Mouse (Mus musculus): ENCODE data around the gene Kri1. TPM values are rescaled to one million over a fixed set of nuclear protein-coding genes. Genes with fewer than 3 reads are reported as not detected.

Kri1 gene
- 29.3 TPM for polyA plus RNA-seq (2012; fragmentation: generic; extraction: Trizol)
- long read RNA-seq, experiment 1, partial matches to known transcripts = 3 of 7 reads
- long read RNA-seq, experiment 1, other reads (novel, unspliced or antisense) = 4 of 7 reads
- long read RNA-seq, experiment 2, transcript Kri1-201 (19 exons, 2,598 nt) = major isoform, 33 of 37 reads
- long read RNA-seq, experiment 2, partial matches to known transcripts = 1 of 37 reads
- long read RNA-seq, experiment 2, other reads (novel, unspliced or antisense) = 3 of 37 reads

DNA sequence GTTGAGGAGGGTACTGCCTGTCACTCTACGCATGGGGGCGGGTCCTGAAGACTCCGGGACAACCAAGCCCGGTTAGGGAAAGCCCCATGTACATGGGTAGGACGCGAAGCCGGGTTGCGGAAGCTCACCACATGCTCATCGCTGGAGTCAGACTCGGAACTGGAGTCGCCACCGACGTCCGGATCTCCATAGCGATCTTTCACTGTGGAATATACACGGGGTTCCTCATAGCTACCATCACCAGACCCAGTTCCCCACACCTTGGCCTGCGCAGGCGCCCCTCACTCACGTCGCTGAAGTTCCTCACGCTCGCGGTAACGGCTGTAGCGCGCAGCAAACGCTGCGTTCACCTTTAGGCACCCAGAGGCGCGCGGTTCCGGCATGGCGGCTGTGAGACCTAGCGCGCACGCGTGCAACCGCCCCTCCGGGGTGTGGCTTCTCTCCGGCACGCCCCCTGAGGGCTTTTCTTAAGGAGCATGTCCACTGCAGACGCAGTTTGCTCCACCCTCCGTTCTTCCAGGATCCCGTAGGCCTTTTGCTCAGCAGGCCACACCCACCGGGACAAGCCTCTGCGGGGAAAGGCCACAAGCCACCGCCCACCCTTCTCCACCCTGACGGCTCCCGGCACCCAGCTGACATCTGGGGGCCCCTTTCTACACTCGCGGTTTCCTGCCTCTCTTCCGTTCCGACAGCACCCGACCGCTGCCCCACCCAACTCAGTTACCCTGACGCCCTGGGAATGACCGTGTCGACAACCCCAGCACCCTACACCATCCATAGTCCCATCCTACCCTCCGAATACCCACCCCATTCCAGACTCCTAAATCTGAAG lies at the start of gene Kri1:
Gene Kri1, minus strand, starts transcription at position 399 of the 832 bp plus-strand sequence.
- H3K36me3 ChIP-seq (ENCODE audit: control insufficient read depth, insufficient read depth) = peaks cover 19% of the 10 kb centered on the region
- H3K79me3 ChIP-seq (ENCODE audit: low read depth) = peaks cover 31% of the 10 kb centered on the region
- H3K79me2 ChIP-seq (ENCODE audit: control insufficient read depth, insufficient read depth) = peaks cover 50% of the 10 kb centered on the region
- H3ac ChIP-seq (ENCODE audit: control insufficient read depth, insufficient read length, low read depth) = peak within 1 kb of the TSS; percentile 80
- TF ChIP-seq MAX (IDR thresholded peaks at IDR 0.05) (peak; percentile 59), MYOG (IDR thresholded peaks at IDR 0.05; ENCODE audit: control insufficient read depth, extremely low read depth, insufficient read length) (no peak), USF1 (IDR thresholded peaks at IDR 0.05; ENCODE audit: low read depth) (no peak)
- peak within 1 kb of the TSS; percentile 86 for H3K4me3 ChIP-seq (ENCODE audit: insufficient read depth, poor library complexity, severe bottlenecking)
- no peaks in the 10 kb centered on the region for H3K27me3 ChIP-seq (ENCODE audit: control insufficient read depth, insufficient read depth, insufficient read length)

DNA sequence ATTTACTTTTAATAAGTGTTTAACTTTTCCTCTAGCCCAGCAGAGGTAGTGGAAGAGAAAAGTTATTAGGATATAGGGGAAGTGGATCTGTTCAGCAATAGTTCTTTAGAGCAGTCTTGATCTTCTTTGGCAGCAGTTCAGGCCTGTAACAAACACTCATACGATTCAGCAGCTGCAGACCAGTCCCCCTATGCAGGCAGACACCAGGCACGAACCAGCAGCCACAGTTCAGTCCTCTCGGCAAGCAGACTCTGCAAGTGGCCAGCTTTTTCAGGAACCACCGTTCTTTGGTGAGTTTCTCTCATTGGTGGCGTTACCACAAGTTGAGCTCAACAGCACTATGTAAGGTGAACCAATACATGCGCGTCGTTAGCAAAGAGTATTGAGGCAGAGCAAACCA lies 48.7 kb upstream of the Kri1 start:
- no peak for TF ChIP-seq CEBPB (IDR thresholded peaks at IDR 0.05; ENCODE audit: low read depth)
- TF ChIP-seq MYOD1 (IDR thresholded peaks at IDR 0.05; ENCODE audit: control insufficient read depth, insufficient read length, low read depth) = no peak
- TF ChIP-seq MAX (IDR thresholded peaks at IDR 0.05) = no peak
- TF ChIP-seq FOSL1 (IDR thresholded peaks at IDR 0.05; ENCODE audit: insufficient read depth, low read length, poor library complexity, severe bottlenecking) = no peak
- TF ChIP-seq CTCF (IDR thresholded peaks at IDR 0.05; ENCODE audit: control insufficient read depth, insufficient read depth, insufficient read length) = no peak
- no peak for TF ChIP-seq MYOG (IDR thresholded peaks at IDR 0.05; ENCODE audit: control insufficient read depth, extremely low read depth, insufficient read length)
- TF ChIP-seq USF1 (IDR thresholded peaks at IDR 0.05; ENCODE audit: low read depth) = no peak
- Histone ChIP-seq H3K27me3 (ENCODE audit: control insufficient read depth, insufficient read depth, insufficient read length) (no peaks in the 10 kb centered on the region), H3K79me2 (ENCODE audit: control insufficient read depth, insufficient read depth) (peaks cover 76% of the 10 kb centered on the region), H3ac (ENCODE audit: control insufficient read depth, insufficient read length, low read depth) (no peak overlapping the region), H3K79me3 (ENCODE audit: low read depth) (peaks cover 41% of the 10 kb centered on the region), H3K36me3 (ENCODE audit: control insufficient read depth, insufficient read depth) (peaks cover 16% of the 10 kb centered on the region), H3K4me3 (ENCODE audit: insufficient read depth, poor library complexity, severe bottlenecking) (no peak overlapping the region)

DNA sequence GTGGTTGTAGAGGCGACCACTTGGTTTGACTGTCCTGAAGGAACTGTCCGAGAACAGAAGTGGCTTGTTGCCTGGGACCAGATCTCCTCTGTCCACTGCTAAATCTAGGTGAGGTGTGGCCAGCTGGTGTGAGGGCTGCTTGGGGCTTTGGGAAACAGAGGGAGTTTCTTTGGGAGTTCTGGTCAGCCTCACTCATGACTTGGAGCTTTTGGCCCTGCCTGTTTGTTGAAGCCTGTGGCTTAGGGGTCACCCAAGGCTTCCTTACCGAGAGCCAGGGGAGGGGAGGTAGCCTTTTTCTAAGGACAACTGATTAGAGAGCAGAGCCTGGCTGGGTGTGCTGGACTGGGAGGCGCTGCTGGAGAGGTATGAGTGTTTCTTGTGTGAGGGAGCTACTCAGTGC lies 47.6 kb upstream of the Kri1 start:
- Histone ChIP-seq H3ac (ENCODE audit: control insufficient read depth, insufficient read length, low read depth) (no peak overlapping the region), H3K4me3 (ENCODE audit: insufficient read depth, poor library complexity, severe bottlenecking) (no peak overlapping the region), H3K27me3 (ENCODE audit: control insufficient read depth, insufficient read depth, insufficient read length) (no peaks in the 10 kb centered on the region), H3K79me3 (ENCODE audit: low read depth) (peaks cover 36% of the 10 kb centered on the region), H3K79me2 (ENCODE audit: control insufficient read depth, insufficient read depth) (peaks cover 76% of the 10 kb centered on the region), H3K36me3 (ENCODE audit: control insufficient read depth, insufficient read depth) (peaks cover 6% of the 10 kb centered on the region)
- TF ChIP-seq CEBPB (IDR thresholded peaks at IDR 0.05; ENCODE audit: low read depth) = no peak
- TF ChIP-seq MYOG (IDR thresholded peaks at IDR 0.05; ENCODE audit: control insufficient read depth, extremely low read depth, insufficient read length) = no peak
- no peak for TF ChIP-seq MAX (IDR thresholded peaks at IDR 0.05)
- TF ChIP-seq CTCF (IDR thresholded peaks at IDR 0.05; ENCODE audit: control insufficient read depth, insufficient read depth, insufficient read length) = no peak
- no peak for TF ChIP-seq MYOD1 (IDR thresholded peaks at IDR 0.05; ENCODE audit: control insufficient read depth, insufficient read length, low read depth)
- no peak for TF ChIP-seq USF1 (IDR thresholded peaks at IDR 0.05; ENCODE audit: low read depth)
- TF ChIP-seq FOSL1 (IDR thresholded peaks at IDR 0.05; ENCODE audit: insufficient read depth, low read length, poor library complexity, severe bottlenecking) = no peak

DNA sequence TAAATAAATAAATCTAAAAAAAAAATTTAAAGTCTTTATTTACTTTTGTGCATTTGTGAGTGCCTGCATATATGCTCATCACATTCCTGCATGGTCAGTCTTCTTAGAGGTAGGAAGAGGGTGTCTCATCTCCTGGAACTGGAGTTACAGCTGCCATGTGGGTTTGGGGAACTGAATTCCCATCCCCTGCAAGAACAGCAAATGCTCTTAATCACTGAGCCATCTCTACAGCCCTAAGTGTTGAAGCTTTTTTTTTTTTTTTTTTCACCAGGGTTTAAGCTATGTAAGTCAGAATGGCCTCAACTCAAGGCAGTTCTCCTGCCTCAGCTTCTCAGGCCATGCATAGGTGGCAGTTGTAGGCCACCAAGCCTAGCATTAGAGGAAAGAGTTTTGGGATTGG lies 47.0 kb upstream of the Kri1 start:
- H3K27me3 ChIP-seq (ENCODE audit: control insufficient read depth, insufficient read depth, insufficient read length) = no peaks in the 10 kb centered on the region
- peaks cover 38% of the 10 kb centered on the region for H3K79me3 ChIP-seq (ENCODE audit: low read depth)
- peaks cover 76% of the 10 kb centered on the region for H3K79me2 ChIP-seq (ENCODE audit: control insufficient read depth, insufficient read depth)
- no peak for TF ChIP-seq CTCF (IDR thresholded peaks at IDR 0.05; ENCODE audit: control insufficient read depth, insufficient read depth, insufficient read length)
- no peak for TF ChIP-seq MYOD1 (IDR thresholded peaks at IDR 0.05; ENCODE audit: control insufficient read depth, insufficient read length, low read depth)
- no peak for TF ChIP-seq CEBPB (IDR thresholded peaks at IDR 0.05; ENCODE audit: low read depth)
- TF ChIP-seq USF1 (IDR thresholded peaks at IDR 0.05; ENCODE audit: low read depth) = no peak
- TF ChIP-seq FOSL1 (IDR thresholded peaks at IDR 0.05; ENCODE audit: insufficient read depth, low read length, poor library complexity, severe bottlenecking) = no peak
- no peak for TF ChIP-seq MYOG (IDR thresholded peaks at IDR 0.05; ENCODE audit: control insufficient read depth, extremely low read depth, insufficient read length)
- TF ChIP-seq MAX (IDR thresholded peaks at IDR 0.05) = no peak
- H3ac ChIP-seq (ENCODE audit: control insufficient read depth, insufficient read length, low read depth) = no peak overlapping the region
- no peak overlapping the region for H3K4me3 ChIP-seq (ENCODE audit: insufficient read depth, poor library complexity, severe bottlenecking)
- H3K36me3 ChIP-seq (ENCODE audit: control insufficient read depth, insufficient read depth) = peaks cover 1% of the 10 kb centered on the region

DNA sequence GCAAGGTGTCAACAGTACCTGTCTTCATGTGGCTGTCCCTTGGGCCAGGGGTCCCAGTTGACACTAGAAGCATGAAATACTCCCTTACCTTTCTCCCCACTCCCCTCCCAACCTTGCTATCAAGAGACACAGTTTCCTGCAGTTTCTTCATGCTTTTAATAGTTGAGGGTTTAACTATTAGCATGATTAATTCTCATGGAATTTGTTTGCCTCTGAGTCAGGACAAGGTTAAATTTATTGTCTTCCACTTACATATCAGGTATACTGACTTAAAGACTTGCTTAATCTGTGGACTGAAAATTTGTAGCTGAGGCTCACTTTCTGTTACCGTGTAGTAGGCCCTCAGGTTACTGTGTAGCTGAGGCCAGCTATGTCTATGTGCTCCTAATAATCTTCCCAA lies 45.8 kb upstream of the Kri1 start:
- Histone ChIP-seq H3K36me3 (ENCODE audit: control insufficient read depth, insufficient read depth) (no peaks in the 10 kb centered on the region), H3K79me2 (ENCODE audit: control insufficient read depth, insufficient read depth) (peaks cover 76% of the 10 kb centered on the region), H3ac (ENCODE audit: control insufficient read depth, insufficient read length, low read depth) (peak overlapping the region; percentile 4), H3K79me3 (ENCODE audit: low read depth) (peaks cover 30% of the 10 kb centered on the region), H3K27me3 (ENCODE audit: control insufficient read depth, insufficient read depth, insufficient read length) (no peaks in the 10 kb centered on the region), H3K4me3 (ENCODE audit: insufficient read depth, poor library complexity, severe bottlenecking) (no peak overlapping the region)
- peak; percentile 38 for TF ChIP-seq FOSL1 (IDR thresholded peaks at IDR 0.05; ENCODE audit: insufficient read depth, low read length, poor library complexity, severe bottlenecking)
- no peak for TF ChIP-seq MYOG (IDR thresholded peaks at IDR 0.05; ENCODE audit: control insufficient read depth, extremely low read depth, insufficient read length)
- no peak for TF ChIP-seq CTCF (IDR thresholded peaks at IDR 0.05; ENCODE audit: control insufficient read depth, insufficient read depth, insufficient read length)
- TF ChIP-seq CEBPB (IDR thresholded peaks at IDR 0.05; ENCODE audit: low read depth) = peak; percentile 54
- TF ChIP-seq MYOD1 (IDR thresholded peaks at IDR 0.05; ENCODE audit: control insufficient read depth, insufficient read length, low read depth) = no peak
- no peak for TF ChIP-seq USF1 (IDR thresholded peaks at IDR 0.05; ENCODE audit: low read depth)

All from C2C12 (cell line).